Mouse (Mus musculus) natural killer cell, adult 2 months (primary cell): ENCODE data around the gene Rbp1.

Experiments used
- DNase-seq, 2 experiments: peaks; one replicate each; pipeline ENCODE4 v3.0.0; 2022; ENCODE audit warnings: low spot score in 2 of 2

Gene Rbp1

DNA sequence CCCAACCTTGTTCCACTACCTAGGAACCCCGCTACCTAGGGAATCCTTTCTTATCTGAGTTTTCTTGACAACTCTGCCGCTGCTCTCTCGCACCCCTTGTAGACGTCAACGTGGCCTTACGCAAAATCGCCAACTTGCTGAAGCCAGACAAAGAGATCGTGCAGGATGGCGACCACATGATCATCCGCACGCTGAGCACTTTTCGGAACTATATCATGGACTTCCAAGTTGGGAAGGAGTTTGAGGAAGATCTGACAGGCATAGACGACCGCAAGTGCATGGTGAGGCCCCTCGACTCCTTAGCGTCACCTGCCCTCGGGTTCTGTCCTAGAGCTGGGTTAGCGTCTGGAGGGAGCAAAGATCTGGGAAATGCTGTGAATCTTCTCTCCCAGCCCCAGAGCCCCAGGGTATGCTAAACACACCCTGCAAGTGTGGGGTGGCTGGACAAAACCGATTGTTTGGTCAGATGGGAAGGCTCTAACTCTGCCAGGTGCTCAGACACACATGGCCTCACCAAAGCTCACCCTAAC lies 2.7 kb downstream of the Rbp1 start:
- DNase-seq, result no peak

DNA sequence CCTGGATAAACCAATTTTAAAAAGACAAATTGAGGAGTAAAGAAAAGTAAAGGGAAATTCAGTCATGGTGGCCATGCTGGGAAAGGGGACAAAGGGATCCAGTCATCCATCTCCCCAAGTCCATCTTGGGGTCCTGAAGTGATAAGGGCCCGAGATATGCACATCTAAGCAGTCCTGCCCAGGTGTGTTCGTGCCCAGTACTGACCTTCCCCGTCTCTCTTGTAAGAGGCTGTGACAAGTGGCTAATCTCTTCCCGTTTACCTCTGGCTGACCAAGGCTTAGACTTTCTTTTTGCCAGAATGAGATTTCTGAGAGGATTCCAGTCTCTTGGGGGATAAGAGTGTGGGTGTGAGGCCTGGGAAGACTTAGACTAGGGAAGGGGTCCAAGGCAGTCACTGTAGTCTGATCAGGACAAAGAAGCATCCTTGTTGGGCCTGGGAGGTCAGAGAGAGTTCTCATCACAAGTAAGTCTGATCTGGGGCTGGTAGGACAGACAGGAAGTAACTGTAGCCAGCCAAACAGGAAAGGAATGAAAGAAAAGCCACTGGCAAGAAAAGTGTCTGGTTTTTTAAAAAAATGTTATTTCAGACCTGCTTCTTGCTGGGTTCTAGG lies 5.3 kb downstream of the Rbp1 start:
- no peak for DNase-seq

DNA sequence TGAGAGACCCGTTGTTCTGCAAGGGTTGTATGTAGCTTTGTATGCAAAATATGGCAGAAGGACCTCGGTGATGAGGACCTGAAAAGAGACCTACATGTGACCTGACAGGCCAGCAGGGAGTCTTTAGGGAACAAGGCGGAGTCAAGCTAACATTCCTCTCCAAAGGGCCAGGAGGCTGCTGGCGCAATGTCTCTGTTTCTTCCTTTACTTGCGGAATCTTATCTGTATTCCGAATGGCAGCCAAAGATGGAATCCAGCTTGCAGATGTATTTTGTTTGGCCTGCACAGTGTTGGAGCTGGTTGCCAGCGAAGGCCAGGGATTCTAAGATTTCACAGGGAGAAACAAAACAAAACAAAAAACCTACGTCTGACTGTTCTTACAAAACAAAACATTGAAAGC lies 6.0 kb downstream of the Rbp1 start:
- DNase-seq, result no peak

DNA sequence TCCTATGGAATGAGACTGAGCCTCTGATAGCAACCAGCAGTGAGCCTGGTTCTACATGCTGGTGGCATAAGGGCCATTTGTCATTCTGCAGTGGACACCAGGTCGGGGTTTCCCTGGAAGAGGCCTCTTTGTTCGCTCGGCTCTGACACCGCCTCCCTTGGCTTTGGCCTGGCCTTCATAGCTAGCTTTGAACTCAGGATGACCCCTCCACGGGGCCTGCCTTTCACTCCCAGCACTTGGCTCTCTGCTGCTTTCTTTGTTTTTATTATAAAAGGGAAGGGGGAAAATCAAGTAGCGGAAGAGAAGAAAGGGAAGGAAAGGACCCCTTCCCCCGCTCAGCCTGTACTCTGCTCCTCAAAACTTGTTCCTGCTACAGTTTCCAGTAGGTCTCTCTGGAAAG lies 7.0 kb downstream of the Rbp1 start:
- no peak for DNase-seq

DNA sequence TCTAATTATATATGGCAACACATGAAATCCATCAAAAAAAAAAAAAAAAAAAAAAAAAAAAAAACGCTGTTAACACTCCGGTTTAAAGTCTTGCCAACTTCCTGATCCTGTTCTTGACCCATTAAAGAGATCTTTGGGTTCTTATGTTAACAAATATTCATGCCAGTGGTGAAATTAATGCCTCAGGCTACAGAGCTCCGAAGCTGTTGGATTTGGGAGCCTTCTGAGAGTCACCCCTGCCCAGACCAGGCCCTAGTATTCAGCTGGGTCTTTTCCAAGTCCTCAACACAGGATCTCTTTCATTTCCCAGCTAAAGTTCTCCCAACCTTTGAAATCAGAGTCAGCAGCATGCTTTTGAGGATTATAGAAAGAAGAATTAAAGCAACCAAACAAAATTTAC lies 7.8 kb downstream of the Rbp1 start:
- no peak for DNase-seq

DNA sequence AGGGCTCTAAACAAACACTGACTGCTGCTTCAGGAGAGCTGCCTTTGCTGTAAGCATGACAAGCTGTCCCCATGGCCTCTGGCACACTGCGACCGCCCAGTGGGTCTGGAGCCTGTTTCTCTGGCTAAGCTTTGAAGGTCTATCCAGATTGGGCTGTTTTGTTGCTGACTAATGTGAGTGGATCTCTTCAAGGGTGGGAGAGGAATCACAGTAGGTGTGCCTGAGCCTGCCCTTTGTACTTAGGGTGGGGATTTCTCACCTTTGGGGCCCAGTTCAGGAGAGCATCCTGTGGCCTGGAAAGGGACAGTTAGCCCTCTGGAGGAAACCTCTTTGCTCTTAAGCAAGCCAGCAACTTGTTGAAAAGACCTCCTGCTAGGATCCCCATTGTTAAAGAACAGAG lies 10.3 kb downstream of the Rbp1 start:
- no peak for DNase-seq

DNA sequence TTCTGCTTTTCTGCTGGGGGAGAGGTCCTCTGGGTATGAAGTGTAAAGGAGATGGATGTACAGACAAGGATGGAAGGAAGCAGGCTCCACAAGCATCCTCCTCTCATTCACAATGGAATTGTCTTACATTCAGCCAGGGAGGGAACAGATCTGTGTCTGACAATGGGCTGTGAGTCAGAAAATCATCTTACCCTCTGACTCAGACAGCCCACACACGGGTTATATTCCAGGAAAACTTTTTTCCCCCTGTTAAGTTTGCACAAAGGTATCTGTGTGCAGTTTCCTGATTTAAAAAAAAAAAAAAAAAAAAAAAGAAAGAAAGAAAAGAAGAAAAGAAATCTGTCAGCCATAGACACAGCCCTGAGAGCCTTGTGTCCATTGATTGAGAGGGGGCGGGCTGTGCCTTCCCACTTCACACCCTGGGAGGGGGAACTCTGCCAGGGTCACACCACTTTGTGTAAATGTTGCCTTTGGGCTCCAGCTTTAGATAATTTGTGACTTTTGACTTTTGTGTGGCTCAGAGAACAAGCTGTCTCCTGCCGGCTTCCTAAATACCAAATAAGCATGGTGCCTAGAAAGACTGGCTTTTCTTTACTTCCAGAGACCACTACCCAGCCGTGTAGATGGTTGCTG lies 11.3 kb downstream of the Rbp1 start:
- no peak for DNase-seq

DNA sequence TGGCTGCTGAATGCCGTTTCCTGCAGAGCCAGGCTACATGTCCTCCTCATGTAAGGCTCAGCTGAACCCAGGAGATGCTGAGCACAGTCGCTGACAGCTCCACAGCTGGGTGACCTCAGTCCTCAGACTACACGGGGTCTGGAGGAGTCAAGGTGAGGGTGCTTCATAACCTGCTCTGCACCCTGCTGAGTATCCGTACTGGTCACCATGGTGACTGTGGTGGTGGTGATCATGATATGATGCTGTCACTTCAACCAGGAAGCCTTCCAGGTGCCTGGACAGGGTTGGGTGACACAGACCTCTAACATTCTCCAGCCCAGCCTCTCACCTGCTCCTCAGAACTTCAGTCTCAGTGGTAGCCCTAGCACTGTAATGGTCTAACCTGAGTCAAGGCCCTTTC lies 15.1 kb downstream of the Rbp1 start:
- DNase-seq, result no peak

DNA sequence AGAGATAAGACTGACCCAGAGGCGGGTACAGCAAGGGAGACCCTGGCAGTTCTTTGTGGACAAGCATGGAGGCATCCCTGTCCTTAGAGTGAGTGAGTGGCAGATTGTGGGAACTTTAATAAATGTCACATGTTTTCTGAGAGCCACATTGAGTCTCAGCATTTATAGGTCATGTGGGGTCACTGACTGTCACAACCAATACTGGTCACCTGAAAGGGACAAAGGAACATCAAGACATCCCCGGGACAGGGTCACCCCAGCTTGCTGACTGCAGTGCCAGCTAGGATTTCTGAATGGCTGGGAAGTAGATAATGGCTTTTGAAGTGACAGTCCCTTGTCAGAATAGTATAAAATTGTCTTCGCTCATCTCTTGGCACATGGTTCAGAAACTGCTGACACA lies 16.3 kb downstream of the Rbp1 start:
- no peak for DNase-seq

DNA sequence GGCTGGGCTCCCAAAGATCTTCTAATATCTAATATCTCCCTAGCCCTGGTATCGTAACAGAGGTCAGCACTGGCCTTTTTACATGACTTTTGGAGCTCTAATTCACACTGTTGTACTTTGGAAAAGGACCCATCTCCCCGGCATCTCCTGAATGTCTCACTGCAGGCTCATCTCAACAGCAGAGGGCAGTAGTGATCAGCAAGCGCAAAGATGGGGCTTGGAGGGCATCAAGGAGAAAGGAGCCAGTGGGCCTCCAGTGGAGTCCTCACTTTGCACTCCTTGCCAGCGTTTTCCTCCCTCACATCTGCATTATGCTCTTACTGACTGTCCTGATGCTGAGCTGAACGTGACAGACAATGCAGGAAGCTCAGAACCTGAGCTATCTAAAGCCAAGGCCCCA lies 19.9 kb downstream of the Rbp1 start:
- DNase-seq, result no peak

DNA sequence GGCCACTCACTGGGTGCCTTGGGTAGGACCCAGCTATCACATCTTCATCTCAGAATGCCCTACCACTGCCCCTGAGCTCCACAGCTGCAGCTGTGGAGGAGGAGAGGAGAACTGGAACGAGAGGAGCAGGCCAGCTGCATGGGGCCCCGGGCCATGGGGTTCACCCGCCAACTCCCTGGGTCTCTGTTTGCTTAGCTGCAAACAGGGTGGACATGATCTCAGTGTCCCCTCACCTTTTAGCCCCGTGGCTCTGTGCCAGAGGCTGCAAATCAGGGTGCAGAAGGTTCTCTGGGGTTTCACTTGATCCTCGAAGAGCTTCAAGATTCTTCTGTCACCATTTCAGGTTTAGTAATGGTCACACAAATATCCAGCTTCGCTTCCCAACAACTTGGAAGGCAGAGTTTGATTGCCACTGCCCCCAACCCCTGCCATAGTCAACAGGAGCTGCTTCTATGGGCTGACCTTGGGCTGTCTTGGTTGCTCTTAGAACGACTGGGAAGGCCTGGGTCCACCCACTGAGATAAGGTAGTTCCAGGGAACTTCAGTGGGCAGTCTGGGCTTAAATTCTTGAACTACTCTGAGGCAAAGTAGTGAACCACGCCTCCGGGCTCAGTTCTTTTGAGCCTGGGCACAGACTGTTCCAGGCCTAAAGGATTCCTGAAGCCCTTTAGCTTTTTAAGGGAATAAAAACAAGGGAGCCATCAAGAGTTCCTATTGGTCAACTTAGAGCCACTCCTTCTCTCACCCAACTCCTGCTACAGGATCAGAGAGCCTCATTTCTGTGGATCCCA lies 22.8 kb downstream of the Rbp1 start:
- DNase-seq, result no peak

DNA sequence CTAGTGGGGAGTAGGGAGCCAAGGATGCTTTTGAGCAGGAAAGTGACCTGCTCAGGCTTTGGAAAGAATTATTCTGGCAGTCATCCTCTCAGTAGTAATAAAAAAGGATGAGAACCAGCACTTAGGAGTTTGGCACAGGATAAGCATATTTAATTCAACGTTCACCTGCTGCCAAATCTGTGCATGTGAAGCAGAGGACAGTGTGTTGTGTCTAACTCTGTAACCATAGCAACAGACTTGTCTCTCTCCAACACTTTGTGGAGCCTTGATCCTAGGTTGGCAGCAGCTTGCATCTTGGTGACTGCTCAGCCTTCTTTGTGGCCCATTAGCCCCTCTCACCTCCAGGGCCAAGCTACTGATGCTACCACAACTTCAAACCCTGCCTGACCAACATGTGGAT lies 28.2 kb downstream of the Rbp1 start:
- DNase-seq, result no peak

DNA sequence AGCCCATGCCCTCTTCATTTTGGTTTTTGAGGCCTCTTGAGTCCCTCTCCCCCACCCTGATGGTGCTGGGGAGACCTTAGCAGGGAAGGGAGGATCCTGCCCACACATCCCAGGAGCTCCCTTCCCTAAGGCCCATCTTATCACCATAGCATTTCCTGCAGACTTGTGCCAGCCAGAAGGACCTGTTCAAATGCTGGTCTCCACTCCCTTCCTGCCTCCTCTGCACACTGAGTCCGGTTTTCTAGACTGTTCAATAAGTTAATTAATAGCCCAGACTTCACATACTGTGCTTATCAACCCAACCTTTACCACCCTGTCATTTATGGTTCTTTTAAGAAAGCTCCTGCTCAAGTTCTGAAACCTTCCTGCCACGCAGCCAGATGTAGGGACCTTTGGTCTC lies 43.9 kb downstream of the Rbp1 start:
- no peak for DNase-seq

DNA sequence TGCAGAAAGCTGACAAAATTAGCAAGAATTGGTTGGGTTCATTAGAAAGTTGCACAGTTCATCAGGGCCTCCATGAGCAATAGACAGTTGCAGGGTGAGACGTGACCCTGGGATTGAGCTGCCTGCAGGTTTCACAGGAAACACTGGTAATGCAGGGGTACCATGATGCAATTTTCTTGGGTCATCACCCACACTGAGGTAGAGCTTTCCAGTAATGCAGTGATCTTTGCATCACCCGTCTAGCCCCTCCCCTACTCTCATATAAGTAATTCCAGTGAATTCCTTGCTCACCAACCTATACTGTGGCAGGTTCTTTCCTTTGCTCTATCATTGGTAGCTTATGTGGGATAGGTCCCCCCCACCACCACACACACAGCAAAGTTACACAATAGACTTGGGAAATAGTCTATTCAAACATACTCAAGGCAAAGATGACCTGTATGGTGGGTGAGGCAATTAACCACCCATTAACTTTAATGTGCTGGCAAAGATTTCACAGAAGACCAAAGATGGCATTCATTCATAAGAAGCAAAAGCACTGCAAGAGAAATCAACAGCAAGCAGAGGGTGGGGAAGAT lies 57.5 kb downstream of the Rbp1 start:
- no peak for DNase-seq

DNA sequence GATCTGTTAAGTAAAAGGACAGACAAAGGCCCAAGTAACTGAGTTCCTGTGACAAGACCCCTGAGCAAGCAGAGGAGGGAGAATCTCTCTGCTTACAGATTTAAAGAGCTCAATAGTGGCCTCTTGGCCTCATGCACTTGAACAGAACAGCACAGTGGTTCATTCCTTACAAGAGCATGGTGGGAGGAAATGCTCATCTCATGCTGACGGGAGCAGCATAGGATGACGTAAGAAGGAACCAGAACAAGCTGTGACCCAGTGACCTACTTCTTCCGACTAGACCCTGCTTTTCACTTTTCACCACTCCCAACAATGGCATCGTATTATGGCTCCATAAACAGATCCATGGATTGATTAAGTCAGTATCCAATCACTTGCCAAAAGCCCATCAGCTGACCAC lies 59.5 kb downstream of the Rbp1 start:
- no peak for DNase-seq

DNA sequence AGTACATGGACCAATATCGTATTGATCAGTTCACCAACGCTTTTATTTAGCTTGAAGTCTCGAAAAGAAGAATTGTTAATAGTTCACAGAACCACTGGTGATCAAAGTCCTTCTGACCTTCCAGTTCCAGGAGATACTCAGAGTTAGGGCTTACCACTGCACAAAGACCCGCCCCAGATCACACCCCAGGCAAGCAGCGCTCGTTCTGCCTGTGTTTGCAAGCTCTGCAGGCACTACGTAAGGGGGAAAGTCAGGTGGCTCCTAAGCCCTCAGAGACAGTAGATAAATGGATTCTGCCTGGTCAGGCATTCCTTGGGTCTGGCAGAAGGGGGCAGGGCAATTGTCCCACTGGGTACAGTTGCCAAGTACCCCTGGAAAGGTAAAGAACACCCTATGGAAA lies 62.3 kb downstream of the Rbp1 start:
- DNase-seq, result no peak

DNA sequence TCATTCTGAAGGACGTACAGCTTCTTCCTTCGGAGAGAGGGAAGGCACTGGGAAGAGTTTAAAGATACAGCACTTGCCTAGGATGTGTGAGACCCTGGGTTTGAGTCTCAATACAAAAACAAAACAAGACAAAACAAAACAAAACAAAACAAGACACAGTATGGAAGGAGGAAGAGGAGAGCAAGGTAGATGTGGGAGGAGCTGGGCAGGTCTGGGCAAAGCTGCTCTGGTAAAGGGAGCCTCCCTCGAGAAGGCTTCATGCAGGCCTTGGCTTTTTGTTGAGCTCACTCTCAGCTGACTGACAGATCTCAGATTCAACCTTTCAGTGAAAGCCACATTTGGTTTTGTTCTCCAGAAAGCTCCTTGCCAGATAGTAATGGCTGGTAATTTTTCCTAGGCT lies 63.1 kb downstream of the Rbp1 start, which contains the start of gene Rbp2:
TSS of gene Rbp2 (plus strand) at position 301 of the 400 bp plus-strand sequence.
- no peak for DNase-seq

DNA sequence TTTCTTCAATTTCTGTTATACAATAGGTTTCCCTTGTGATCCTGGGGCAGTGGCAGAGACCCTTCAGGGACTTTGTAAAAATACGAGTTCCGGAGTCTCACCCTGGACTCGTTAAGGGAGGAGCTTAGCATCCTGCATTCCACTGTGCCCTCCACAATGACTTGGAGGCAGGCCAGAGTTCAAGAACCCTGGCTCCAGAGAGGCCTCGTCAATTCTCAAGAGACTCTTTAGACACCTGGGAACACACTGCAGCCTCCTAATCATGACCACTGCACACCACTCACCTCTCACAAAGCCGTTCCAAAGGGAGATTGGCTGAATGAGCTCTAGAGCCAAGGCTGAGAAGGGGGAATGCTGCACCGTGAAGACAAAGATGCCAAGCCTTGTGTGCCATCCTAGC lies 64.5 kb downstream of the Rbp1 start:
- DNase-seq, result no peak

DNA sequence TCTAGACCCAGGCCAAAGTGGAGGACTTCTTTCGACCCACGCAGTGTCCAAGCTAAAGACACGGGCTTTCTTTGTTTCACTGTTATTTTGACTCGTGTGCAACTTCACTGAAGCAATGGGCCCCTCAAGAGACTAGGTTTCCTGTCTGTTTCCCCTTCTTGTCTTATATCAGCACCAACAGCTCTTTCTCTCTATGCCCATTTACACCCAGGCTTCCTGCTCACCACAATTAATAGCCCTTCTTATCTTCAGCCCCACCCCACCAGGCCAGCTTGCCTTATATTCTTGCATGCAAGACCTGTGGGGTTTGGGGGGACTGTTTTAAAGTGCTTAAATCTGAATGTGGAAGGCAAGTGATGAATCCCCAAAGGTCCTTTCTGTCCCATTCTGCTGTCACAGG lies 66.8 kb downstream of the Rbp1 start:
- no peak for DNase-seq

DNA sequence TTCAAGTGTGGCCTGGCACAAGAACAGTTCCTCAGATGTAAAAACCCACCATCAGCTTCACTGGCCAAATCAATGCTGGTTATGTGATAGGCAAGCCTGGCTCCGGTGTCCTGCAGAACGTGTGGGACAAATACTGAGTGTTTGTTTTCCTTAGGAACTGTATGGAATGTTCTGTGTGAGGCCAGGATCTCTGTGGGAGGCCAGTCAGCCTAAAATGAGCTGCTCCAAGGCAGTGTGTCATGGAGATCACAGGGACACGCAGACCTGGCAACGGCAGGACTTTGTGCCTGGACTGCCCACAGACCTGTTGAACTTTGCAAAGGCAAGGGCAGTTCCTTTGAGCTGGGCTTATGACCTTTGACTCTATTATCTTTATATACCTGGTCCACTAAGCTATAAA lies 67.4 kb downstream of the Rbp1 start:
- DNase-seq, result no peak

DNA sequence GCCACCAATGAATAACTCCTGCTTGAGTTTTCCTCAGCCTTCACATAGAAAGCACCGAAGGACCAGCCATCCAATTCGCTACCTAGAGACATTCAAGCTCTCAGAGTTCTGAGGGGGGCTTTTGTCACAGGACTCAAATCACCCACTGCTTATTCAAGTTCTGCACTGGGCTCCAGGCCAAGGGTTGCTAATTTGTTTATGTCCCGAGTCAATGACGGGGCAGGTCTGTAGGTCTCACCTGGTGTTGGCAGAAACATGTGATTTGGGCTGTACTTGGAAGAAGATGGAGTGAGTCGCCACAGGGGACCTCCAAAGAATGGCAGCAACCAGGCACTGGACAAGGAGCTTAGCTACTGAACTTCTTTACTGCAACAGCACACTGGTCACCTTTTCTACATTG lies 68.3 kb downstream of the Rbp1 start:
- no peak for DNase-seq

DNA sequence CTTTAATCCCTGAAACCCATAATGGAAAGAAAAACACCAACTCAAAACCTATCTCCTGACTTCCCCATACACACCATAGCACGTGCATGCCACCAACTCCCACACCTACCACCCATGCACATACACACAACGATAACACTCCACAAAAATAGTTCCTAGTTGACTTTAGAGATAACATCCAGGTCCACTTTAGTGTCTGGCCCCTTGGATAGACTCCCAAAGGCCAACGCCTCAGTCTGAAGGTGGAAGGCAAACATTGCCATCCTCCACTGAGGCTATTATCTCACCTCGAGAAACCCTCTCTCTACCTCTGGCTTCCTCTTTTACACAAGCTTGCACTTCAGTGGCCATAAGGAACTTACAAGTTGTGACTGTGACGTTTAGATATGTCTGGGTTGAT lies 69.5 kb downstream of the Rbp1 start:
- DNase-seq, result no peak

DNA sequence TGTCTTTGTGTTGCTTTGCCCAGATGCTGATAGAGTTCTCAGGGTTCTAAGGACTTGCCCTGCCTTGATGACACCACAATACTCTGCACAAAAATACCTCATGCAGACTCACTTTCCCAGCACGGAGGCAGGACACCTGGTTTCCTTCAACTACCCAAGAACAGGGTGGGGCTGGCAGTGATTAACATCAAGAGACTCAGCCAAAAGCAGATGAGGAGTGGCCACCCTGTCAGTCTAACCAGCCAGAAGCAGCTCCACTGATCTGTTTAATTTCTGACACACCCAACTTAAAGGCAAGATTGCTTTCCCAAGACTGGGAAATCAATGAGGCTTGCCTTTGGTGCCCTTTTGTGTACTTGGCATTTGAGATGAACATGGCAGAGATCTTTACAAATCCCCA lies 70.1 kb downstream of the Rbp1 start:
- DNase-seq, result no peak
